Mouse (Mus musculus): Measurements from ENCODE around the gene Pmpca. TPM values are rescaled to one million over a fixed set of nuclear protein-coding genes. Genes with fewer than 3 reads are reported as not detected.

The Pmpca gene
- polyA plus RNA-seq, 1 experiment from 2014 or later, result 80.9 TPM

DNA sequence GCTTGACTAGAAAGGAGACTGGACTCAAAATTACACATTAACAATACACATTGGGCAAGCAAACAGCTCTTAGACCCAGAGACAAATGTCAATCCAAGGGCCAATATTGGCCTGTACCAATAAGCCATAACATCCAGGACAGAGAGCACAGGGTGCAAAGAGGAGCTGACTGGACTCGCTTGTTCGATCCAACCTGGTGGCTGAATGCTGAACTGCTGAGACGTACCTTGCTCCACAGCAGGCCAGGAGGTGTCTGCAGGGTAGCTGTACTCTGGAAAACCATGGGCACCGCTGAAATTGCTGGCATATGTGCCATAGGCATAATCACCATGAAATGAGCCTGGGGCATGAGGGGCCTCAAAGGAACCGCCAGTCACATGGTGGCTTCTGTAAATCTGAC, 40.7 kb downstream of the Pmpca start:
- no peaks in the 10 kb centered on the region for H3K27me3 ChIP-seq (ENCODE audit: control insufficient read depth, insufficient read depth, low read length)
- DNase-seq (no peak), ATAC-seq (ENCODE audit: low FRiP score, low TSS enrichment) (no peak)
- H3K9me3 ChIP-seq (ENCODE audit: control insufficient read depth, low read length), result no peaks in the 10 kb centered on the region
- 90% methylated on average over 5 of the region's 5 CpGs for WGBS
- no peak overlapping the region for H3K9ac ChIP-seq (replicated peaks; ENCODE audit: low read length)
- H3K4me2 ChIP-seq (ENCODE audit: low read length), result no peak overlapping the region
- peaks cover 92% of the 10 kb centered on the region for H3K36me3 ChIP-seq (ENCODE audit: control insufficient read depth, insufficient read depth, low read length)
- no peak overlapping the region for H3K4me3 ChIP-seq (replicated peaks; ENCODE audit: low read depth, low read length)
- H3K4me1 ChIP-seq (ENCODE audit: control insufficient read depth, insufficient read depth, low read length), result no peaks in the 10 kb centered on the region
- H3K27ac ChIP-seq (replicated peaks; ENCODE audit: low read depth, low read length), result no peak overlapping the region

DNA sequence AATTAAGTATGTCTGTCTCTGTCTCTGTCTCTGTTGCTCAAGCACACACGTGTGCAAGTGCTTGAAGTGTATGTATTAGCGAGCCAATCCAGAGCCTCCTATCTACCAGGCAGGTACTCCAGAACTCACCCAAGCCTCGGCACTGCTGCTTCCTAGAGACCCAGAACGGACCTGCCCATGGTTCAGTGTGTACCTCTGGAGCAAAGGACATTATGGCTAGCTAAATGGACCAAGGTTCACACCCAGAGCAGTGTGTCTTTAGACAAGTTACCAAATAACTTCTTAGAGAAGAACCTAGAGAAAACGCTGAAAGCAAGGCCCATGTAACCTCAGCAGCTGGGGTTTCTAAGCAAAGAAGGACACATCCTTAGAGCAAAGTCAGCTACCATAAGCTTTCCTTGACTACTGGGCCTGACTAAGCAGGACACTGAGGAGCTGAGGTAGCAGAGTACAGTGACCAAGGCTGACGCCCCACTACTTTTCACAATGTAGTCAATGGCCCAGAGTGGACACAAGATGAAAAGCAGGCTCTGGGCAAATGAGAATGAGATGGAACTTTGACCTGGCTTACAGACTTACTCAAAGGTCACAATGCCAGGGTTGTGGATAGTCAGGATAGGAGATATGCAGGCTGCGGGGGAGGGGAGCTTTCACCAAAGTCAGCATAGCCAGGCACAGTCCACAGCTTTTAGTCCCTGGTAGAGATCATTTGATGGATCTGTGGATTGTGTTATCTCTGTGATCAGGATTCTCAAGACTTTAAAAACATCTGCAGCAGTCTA, 45.8 kb downstream of the Pmpca start:
- Histone ChIP-seq H3K9ac (replicated peaks; ENCODE audit: low read length) (no peak overlapping the region), H3K4me3 (replicated peaks; ENCODE audit: low read depth, low read length) (no peak overlapping the region), H3K36me3 (ENCODE audit: control insufficient read depth, insufficient read depth, low read length) (peaks cover 84% of the 10 kb centered on the region), H3K4me1 (ENCODE audit: control insufficient read depth, insufficient read depth, low read length) (no peaks in the 10 kb centered on the region), H3K27me3 (ENCODE audit: control insufficient read depth, insufficient read depth, low read length) (no peaks in the 10 kb centered on the region), H3K9me3 (ENCODE audit: control insufficient read depth, low read length) (no peaks in the 10 kb centered on the region), H3K27ac (replicated peaks; ENCODE audit: low read depth, low read length) (no peak overlapping the region), H3K4me2 (ENCODE audit: low read length) (no peak overlapping the region)
- DNase-seq, result no peak
- ATAC-seq (ENCODE audit: low FRiP score, low TSS enrichment), result no peak
- 95% methylated on average over 7 of the region's 7 CpGs for WGBS

DNA sequence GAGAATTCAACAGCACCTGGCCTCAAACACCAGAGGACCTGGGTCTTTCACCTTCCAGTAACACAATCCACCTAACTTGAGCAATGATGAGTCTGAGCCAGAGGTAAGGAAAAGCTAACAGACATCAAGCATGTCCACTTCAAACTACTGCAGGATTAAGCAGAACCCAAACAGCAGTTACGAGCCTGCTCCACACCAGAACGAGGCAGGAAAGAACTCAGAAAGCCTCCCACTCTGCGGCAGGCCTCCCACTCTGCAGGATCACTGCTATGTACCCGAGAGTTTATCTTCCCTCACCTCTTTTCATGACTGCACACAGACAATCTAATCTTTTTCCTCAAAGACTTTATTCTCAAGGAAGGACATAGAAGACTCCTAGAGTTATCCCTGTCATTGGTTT, 48.1 kb downstream of the Pmpca start:
- ATAC-seq (ENCODE audit: low FRiP score, low TSS enrichment) (no peak), DNase-seq (no peak)
- Histone ChIP-seq H3K4me3 (replicated peaks; ENCODE audit: low read depth, low read length) (no peak overlapping the region), H3K4me2 (ENCODE audit: low read length) (no peak overlapping the region), H3K27me3 (ENCODE audit: control insufficient read depth, insufficient read depth, low read length) (no peaks in the 10 kb centered on the region), H3K4me1 (ENCODE audit: control insufficient read depth, insufficient read depth, low read length) (no peaks in the 10 kb centered on the region), H3K9me3 (ENCODE audit: control insufficient read depth, low read length) (no peaks in the 10 kb centered on the region), H3K27ac (replicated peaks; ENCODE audit: low read depth, low read length) (no peak overlapping the region), H3K36me3 (ENCODE audit: control insufficient read depth, insufficient read depth, low read length) (peaks cover 84% of the 10 kb centered on the region), H3K9ac (replicated peaks; ENCODE audit: low read length) (peak overlapping the region; percentile 34)
- 83% methylated on average over 4 of the region's 4 CpGs for WGBS

DNA sequence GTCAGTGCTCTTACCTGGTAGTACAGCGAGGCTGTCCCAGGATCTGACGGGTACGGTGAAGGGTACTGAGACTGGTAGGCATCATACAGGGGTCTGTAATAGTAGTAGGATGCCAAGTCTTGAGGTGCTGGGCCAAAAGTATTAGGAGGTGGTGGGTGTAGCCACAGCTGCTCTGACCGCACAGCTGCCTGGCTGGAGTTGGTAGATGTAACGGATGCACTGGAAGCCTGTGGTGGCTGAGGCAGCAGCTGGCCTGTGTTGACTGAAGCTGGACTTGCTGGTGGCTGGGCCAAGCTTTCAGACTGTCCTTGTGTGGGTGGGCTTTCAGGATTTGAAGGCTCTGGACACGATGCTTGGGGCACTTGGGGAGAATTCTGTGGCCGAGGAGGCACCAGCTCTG, 49.2 kb downstream of the Pmpca start:
- Histone ChIP-seq H3K9me3 (ENCODE audit: control insufficient read depth, low read length) (no peaks in the 10 kb centered on the region), H3K4me3 (replicated peaks; ENCODE audit: low read depth, low read length) (no peak overlapping the region), H3K36me3 (ENCODE audit: control insufficient read depth, insufficient read depth, low read length) (peaks cover 75% of the 10 kb centered on the region), H3K4me2 (ENCODE audit: low read length) (no peak overlapping the region), H3K9ac (replicated peaks; ENCODE audit: low read length) (no peak overlapping the region; the same call in 1 of the 2 replicates), H3K4me1 (ENCODE audit: control insufficient read depth, insufficient read depth, low read length) (peaks cover 2% of the 10 kb centered on the region; the same call in 1 of the 2 replicates), H3K27me3 (ENCODE audit: control insufficient read depth, insufficient read depth, low read length) (no peaks in the 10 kb centered on the region), H3K27ac (replicated peaks; ENCODE audit: low read depth, low read length) (no peak overlapping the region)
- ATAC-seq (ENCODE audit: low FRiP score, low TSS enrichment) (no peak), DNase-seq (no peak)
- 94% methylated on average over 7 of the region's 7 CpGs for WGBS

DNA sequence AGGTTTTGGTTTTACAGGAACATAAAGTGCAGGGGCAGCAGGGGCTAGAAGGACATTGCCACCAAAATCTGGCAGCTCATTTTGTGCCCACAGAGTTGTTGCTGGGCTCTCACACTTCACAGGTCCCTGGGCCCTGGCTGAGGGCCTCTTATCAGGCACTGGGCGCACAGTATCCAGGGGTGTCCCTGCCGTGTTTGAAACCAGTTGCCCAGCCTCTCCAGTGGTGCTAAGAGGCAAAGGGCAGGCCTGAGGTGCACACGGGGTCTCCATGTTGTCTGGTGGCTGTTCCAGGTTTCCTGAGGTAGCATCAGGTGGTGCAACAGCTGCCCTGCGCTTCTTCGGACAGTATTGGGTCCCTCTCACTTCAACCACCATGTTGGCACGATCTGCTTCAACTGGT, 50.5 kb downstream of the Pmpca start:
- no peak overlapping the region for H3K9ac ChIP-seq (replicated peaks; ENCODE audit: low read length)
- no peak overlapping the region for H3K4me2 ChIP-seq (ENCODE audit: low read length)
- no peak overlapping the region for H3K27ac ChIP-seq (replicated peaks; ENCODE audit: low read depth, low read length)
- no peaks in the 10 kb centered on the region for H3K27me3 ChIP-seq (ENCODE audit: control insufficient read depth, insufficient read depth, low read length)
- H3K4me3 ChIP-seq (replicated peaks; ENCODE audit: low read depth, low read length), result no peak overlapping the region
- H3K9me3 ChIP-seq (ENCODE audit: control insufficient read depth, low read length), result no peaks in the 10 kb centered on the region
- DNase-seq (no peak), ATAC-seq (ENCODE audit: low FRiP score, low TSS enrichment) (no peak)
- 91% methylated on average over 6 of the region's 6 CpGs for WGBS
- H3K4me1 ChIP-seq (ENCODE audit: control insufficient read depth, insufficient read depth, low read length), result peaks cover 13% of the 10 kb centered on the region
- H3K36me3 ChIP-seq (ENCODE audit: control insufficient read depth, insufficient read depth, low read length), result peaks cover 62% of the 10 kb centered on the region

DNA sequence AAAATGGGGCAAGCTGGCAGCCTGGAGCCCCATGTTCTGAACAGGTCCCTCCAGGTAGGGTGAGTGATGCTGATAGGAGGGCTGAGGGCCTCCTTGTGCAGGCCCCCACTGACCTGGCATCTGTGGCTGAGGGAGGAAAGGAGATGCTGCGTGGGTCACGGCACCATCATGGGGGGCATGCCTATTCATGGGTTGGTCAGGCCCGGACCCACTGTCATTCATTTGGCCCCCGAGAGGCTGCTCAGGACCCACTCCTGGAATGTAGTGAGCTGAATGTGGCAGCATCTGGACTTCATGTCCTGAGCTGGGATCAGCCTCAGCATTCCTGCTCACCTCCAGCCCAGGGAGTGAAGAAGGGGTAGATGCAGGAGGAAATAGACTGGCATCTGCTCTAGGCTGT, 52.1 kb downstream of the Pmpca start:
- no peak for DNase-seq

DNA sequence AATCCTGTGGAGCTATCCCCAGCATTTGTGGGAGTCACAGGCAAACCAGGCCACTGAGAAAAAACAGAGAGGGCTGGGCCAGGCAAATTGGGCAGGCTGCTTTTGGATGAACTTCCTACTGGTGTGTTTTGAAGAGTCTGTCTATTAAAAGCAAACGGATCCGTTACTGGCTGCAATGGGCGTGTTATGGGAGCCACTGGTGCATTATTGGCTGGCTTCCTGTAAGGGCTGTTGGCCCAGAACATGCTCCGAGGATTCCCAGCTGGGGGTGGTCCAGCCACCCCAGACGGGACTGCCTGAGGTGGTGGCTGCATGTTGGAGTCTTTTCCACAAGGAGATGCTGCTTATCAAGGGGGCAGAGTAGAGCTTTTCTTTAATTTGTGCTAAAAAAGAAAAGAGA, 52.5 kb downstream of the Pmpca start:
- DNase-seq, result no peak
- Histone ChIP-seq H3K36me3 (ENCODE audit: control insufficient read depth, insufficient read depth, low read length) (peaks cover 48% of the 10 kb centered on the region), H3K27ac (replicated peaks; ENCODE audit: low read depth, low read length) (no peak overlapping the region), H3K9me3 (ENCODE audit: control insufficient read depth, low read length) (no peaks in the 10 kb centered on the region), H3K4me2 (ENCODE audit: low read length) (no peak overlapping the region), H3K27me3 (ENCODE audit: control insufficient read depth, insufficient read depth, low read length) (no peaks in the 10 kb centered on the region), H3K4me3 (replicated peaks; ENCODE audit: low read depth, low read length) (no peak overlapping the region), H3K9ac (replicated peaks; ENCODE audit: low read length) (no peak overlapping the region), H3K4me1 (ENCODE audit: control insufficient read depth, insufficient read depth, low read length) (peaks cover 18% of the 10 kb centered on the region)
- no peak for ATAC-seq (ENCODE audit: low FRiP score, low TSS enrichment)
- WGBS, result 84% methylated on average over 5 of the region's 5 CpGs

More for the DNA sequence above, 52.1 kb downstream of the Pmpca start:
- H3K9me3 ChIP-seq (ENCODE audit: control insufficient read depth, low read length), result no peaks in the 10 kb centered on the region
- ATAC-seq (ENCODE audit: low FRiP score, low TSS enrichment), result no peak
- no peak overlapping the region for H3K4me2 ChIP-seq (ENCODE audit: low read length)
- H3K27ac ChIP-seq (replicated peaks; ENCODE audit: low read depth, low read length), result no peak overlapping the region
- WGBS, result 95% methylated on average over 4 of the region's 4 CpGs
- H3K27me3 ChIP-seq (ENCODE audit: control insufficient read depth, insufficient read depth, low read length), result no peaks in the 10 kb centered on the region
- H3K9ac ChIP-seq (replicated peaks; ENCODE audit: low read length), result no peak overlapping the region
- H3K4me3 ChIP-seq (replicated peaks; ENCODE audit: low read depth, low read length), result no peak overlapping the region
- H3K4me1 ChIP-seq (ENCODE audit: control insufficient read depth, insufficient read depth, low read length), result peaks cover 14% of the 10 kb centered on the region
- H3K36me3 ChIP-seq (ENCODE audit: control insufficient read depth, insufficient read depth, low read length), result peaks cover 48% of the 10 kb centered on the region

DNA sequence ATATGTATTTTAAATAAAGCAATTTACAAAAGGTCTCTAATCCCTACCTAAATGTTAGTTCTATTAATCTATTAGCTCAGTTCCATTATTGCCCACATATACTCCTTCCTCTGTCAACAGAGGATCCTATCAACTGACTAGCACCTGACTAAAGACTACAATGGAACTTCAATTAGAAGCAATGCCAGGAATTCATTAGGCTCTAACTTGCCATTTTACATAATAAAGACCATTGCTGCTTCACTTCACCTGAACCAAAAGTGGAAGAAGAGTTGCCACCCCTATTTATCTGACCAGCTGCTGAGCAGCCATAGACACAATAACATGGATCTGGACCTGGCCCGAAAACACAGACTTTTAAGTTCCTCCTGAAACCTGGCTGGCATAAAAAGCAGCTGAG, 53.7 kb downstream of the Pmpca start:
- Histone ChIP-seq H3K27me3 (ENCODE audit: control insufficient read depth, insufficient read depth, low read length) (no peaks in the 10 kb centered on the region), H3K4me3 (replicated peaks; ENCODE audit: low read depth, low read length) (no peak overlapping the region), H3K4me1 (ENCODE audit: control insufficient read depth, insufficient read depth, low read length) (peaks cover 22% of the 10 kb centered on the region), H3K9me3 (ENCODE audit: control insufficient read depth, low read length) (no peaks in the 10 kb centered on the region), H3K36me3 (ENCODE audit: control insufficient read depth, insufficient read depth, low read length) (peaks cover 41% of the 10 kb centered on the region), H3K4me2 (ENCODE audit: low read length) (0 out of 2 replicates have a peak overlapping the region, but pooled peaks have one; percentile 12), H3K27ac (replicated peaks; ENCODE audit: low read depth, low read length) (no peak overlapping the region), H3K9ac (replicated peaks; ENCODE audit: low read length) (no peak overlapping the region)
- ATAC-seq (ENCODE audit: low FRiP score, low TSS enrichment), result no peak
- DNase-seq, result no peak
- WGBS, result 83% methylated on average over 1 of the region's 1 CpGs

DNA sequence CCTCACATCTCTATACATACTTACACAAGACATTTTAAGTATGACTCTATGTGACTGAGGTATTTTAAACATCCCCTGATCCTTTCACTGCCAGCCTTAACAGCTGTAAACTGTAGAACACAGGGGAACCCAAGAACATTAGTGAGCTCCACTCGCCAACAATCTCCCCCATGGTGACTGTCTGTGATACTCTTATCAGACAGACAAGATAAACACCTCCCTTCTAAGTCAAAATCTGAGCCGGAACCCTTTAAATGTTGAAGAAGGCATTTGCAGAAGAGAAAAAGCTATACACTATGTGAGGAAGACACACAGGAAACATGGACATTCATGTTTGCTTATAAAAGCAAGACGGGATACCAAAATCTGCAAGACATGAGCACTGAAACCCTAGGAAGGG, 54.7 kb downstream of the Pmpca start:
- Histone ChIP-seq H3K4me3 (replicated peaks; ENCODE audit: low read depth, low read length) (peak overlapping the region; percentile 88), H3K27me3 (ENCODE audit: control insufficient read depth, insufficient read depth, low read length) (no peaks in the 10 kb centered on the region), H3K27ac (replicated peaks; ENCODE audit: low read depth, low read length) (no peak overlapping the region), H3K36me3 (ENCODE audit: control insufficient read depth, insufficient read depth, low read length) (peaks cover 30% of the 10 kb centered on the region), H3K4me1 (ENCODE audit: control insufficient read depth, insufficient read depth, low read length) (peaks cover 22% of the 10 kb centered on the region), H3K9me3 (ENCODE audit: control insufficient read depth, low read length) (no peaks in the 10 kb centered on the region), H3K4me2 (ENCODE audit: low read length) (peak overlapping the region; percentile 86), H3K9ac (replicated peaks; ENCODE audit: low read length) (peak overlapping the region; percentile 84)
- DNase-seq (no peak), ATAC-seq (ENCODE audit: low FRiP score, low TSS enrichment) (no peak)
- 66% methylated on average over 3 of the region's 3 CpGs for WGBS

All from midbrain, embryonic 14.5 days (tissue).